Mouse (Mus musculus) heart, adult 2 months (tissue): ENCODE measurements around the gene Gm49369. TPM values are rescaled to one million over a fixed set of nuclear protein-coding genes. Genes with fewer than 3 reads are reported as not detected.

Experiments used
- DNase-seq, 2 experiments: peaks; one replicate each; pipeline ENCODE4 v3.0.0; 2021
- H3K27ac ChIP-seq: fragments of 200-600 bp; 2 replicates; pipeline ENCODE4 v1.8.1; 2022
- H3K27me3 ChIP-seq: fragments of 200-500 bp; 2 replicates; pipeline ENCODE4 v1.6.1; 2012; ENCODE audit warnings: mild to moderate bottlenecking, low read length, inconsistent platforms, mixed read lengths; ENCODE audit not compliant: control insufficient read depth, insufficient read depth
- H3K36me3 ChIP-seq: fragments of 200-500 bp; 2 replicates; pipeline ENCODE4 v1.6.1; 2012; ENCODE audit warnings: low read length, inconsistent platforms; ENCODE audit not compliant: control insufficient read depth, insufficient read depth
- H3K4me1 ChIP-seq: fragments of 200-500 bp; 2 replicates; pipeline ENCODE4 v1.6.1; 2011; ENCODE audit warnings: low read length; ENCODE audit not compliant: control insufficient read depth, insufficient read depth
- H3K4me3 ChIP-seq: fragments of 200-600 bp; 2 replicates; pipeline ENCODE4 v1.8.1; 2022
- H3K79me2 ChIP-seq: fragments of 200-500 bp; replicated peaks from 2 replicates; pipeline ENCODE4 v1.6.1; 2012; ENCODE audit warnings: mild to moderate bottlenecking, inconsistent platforms, low read length, moderate library complexity, mixed read lengths; ENCODE audit not compliant: control insufficient read depth, insufficient read depth
- H3K9ac ChIP-seq: fragments of 200-500 bp; 2 replicates; pipeline ENCODE4 v1.6.1; 2012; ENCODE audit warnings: low read depth, mild to moderate bottlenecking, control low read depth, inconsistent platforms, low read length, mixed read lengths
- CTCF ChIP-seq: fragments of 200-600 bp; IDR thresholded peaks from 2 replicates; pipeline ENCODE4 v1.8.1; 2022; ENCODE audit warnings: antibody characterized with exemption, mild to moderate bottlenecking, moderate library complexity
- EP300 ChIP-seq: fragments of 200-500 bp; IDR thresholded peaks from 2 replicates; pipeline ENCODE4 v1.6.1; 2011; ENCODE audit warnings: low read depth, low read length, control low read depth; ENCODE audit not compliant: insufficient read depth
- POLR2A ChIP-seq: fragments of 200-500 bp; IDR thresholded peaks from 2 replicates; pipeline ENCODE4 v1.6.1; 2011; ENCODE audit warnings: mild to moderate bottlenecking, low read depth, low read length, control low read depth; ENCODE audit not compliant: insufficient read depth
- WGBS: fragments of 180-500 bp; shearing (Covaris S2); methylation state at CpG from one replicate; pipeline ENCODE4 v1.1.7; 2018; 5-methylcytosine and 5-hydroxymethylcytosine counted together
- intact Hi-C: fragments of 180-260 bp; cut with DNase I; formaldehyde crosslinking; loops from one replicate; pipeline ENCODE4 v1.15.1; 2025
- polyA plus RNA-seq: library from polyadenylated mRNA; depleted of rRNA; stranded (reverse); fragments of >200 nt; gene quantifications from 2 replicates; pipeline ENCODE4 v1.2.3, GENCODE M21; 2012
- total RNA-seq, 2 experiments: library from RNA; stranded (reverse); gene quantifications; 2 replicates each; pipeline ENCODE4 v1.2.3; 2021

Gene Gm49369
- total and polyA plus RNA-seq, 3 experiments, result 3.5 to 4.9 TPM; not detected in 1

GRCm38 (mm10) chr7:142373641-142374412 lies 8.6 kb downstream of the Gm49369 start, which contains the start of gene Ifitm10:
Gene Ifitm10, minus strand, starts transcription at chr7:142373753.
- Histone ChIP-seq H3K4me3 (no peak within 1 kb of the TSS), H3K27me3 (no peaks in the 10 kb centered on the region), H3K4me1 (peaks cover 11% of the 10 kb centered on the region), H3K27ac (peak within 1 kb of the TSS; percentile 60), H3K79me2 (no peaks in the 10 kb centered on the region), H3K9ac (peak within 1 kb of the TSS; percentile 74; the same call in 1 of the 2 replicates), H3K36me3 (peaks cover 2% of the 10 kb centered on the region; the same call in 1 of the 2 replicates)
- TF ChIP-seq EP300 (no peak), POLR2A (no peak), CTCF (no peak)
- intact Hi-C loops, result loop anchor here (2.0 kb wide), 2 partner anchors 17 to 39 kb away; no protein-coding TSS in a partner anchor
- 71% methylated on average over 8 of the region's 8 CpGs for WGBS
- DNase-seq, result peak in 1 of 2 experiments; percentile 33

- H3K4me1 ChIP-seq, result peaks cover 11% of the 10 kb centered on the region
- H3K27me3 ChIP-seq, result no peaks in the 10 kb centered on the region
- H3K36me3 ChIP-seq, result peaks cover 2% of the 10 kb centered on the region; the same call in 1 of the 2 replicates
- no peak overlapping the region for H3K27ac ChIP-seq
- WGBS, result 93% methylated on average over 5 of the region's 5 CpGs
- no peak for TF ChIP-seq CTCF
- DNase-seq, result no peak
- no peak overlapping the region for H3K4me3 ChIP-seq
- no peak overlapping the region for H3K9ac ChIP-seq
- no peaks in the 10 kb centered on the region for H3K79me2 ChIP-seq
- intact Hi-C loops, result loop anchor here (2.0 kb wide), 2 partner anchors 18 to 38 kb away; no protein-coding TSS in a partner anchor
Observed at GRCm38 (mm10) chr7:142373039-142373438, 9.4 kb downstream of the Gm49369 start.

- peak overlapping the region; percentile 74 for H3K9ac ChIP-seq
- peaks cover 11% of the 10 kb centered on the region for H3K4me1 ChIP-seq
Observed at GRCm38 (mm10) chr7:142371768-142372661, 10.5 kb downstream of the Gm49369 start.

GRCm38 (mm10) chr7:142371398-142371767 lies 11.1 kb downstream of the Gm49369 start:
- H3K27ac ChIP-seq, result peak overlapping the region; percentile 54; the same call in 1 of the 2 replicates
- intact Hi-C loops, result no loop called here
- peak overlapping the region; percentile 74 for H3K9ac ChIP-seq
- H3K27me3 ChIP-seq, result no peaks in the 10 kb centered on the region
- H3K4me3 ChIP-seq, result peak overlapping the region; percentile 56
- TF ChIP-seq CTCF, result no peak
- TF ChIP-seq EP300, result no peak
- TF ChIP-seq POLR2A, result no peak
- peaks cover 11% of the 10 kb centered on the region for H3K4me1 ChIP-seq
- H3K36me3 ChIP-seq, result peaks cover 2% of the 10 kb centered on the region; the same call in 1 of the 2 replicates
- WGBS, result 40% methylated on average over 11 of the region's 11 CpGs
- no peak for DNase-seq
- no peaks in the 10 kb centered on the region for H3K79me2 ChIP-seq

More at GRCm38 (mm10) chr7:142371768-142372661, 10.5 kb downstream of the Gm49369 start:
- DNase-seq, result peak; percentile 65
- 2% methylated on average over 64 of the region's 64 CpGs for WGBS
- TF ChIP-seq EP300, result 0 out of 2 replicates have a peak, but pooled peaks have one; percentile 14
- no peak for TF ChIP-seq CTCF
- no peak for TF ChIP-seq POLR2A
- no peaks in the 10 kb centered on the region for H3K27me3 ChIP-seq
- intact Hi-C loops, result loop anchor here (2.0 kb wide), 2 partner anchors 19 to 37 kb away; no protein-coding TSS in a partner anchor
- H3K4me3 ChIP-seq, result peak overlapping the region; percentile 56
- peak overlapping the region; percentile 54 for H3K27ac ChIP-seq
- H3K36me3 ChIP-seq, result peaks cover 2% of the 10 kb centered on the region; the same call in 1 of the 2 replicates
- no peaks in the 10 kb centered on the region for H3K79me2 ChIP-seq

GRCm38 (mm10) chr7:142370937-142371336 lies 11.5 kb downstream of the Gm49369 start:
- Histone ChIP-seq H3K9ac (no peak overlapping the region), H3K4me3 (peak overlapping the region; percentile 5; the same call in 1 of the 2 replicates), H3K27ac (no peak overlapping the region), H3K79me2 (no peaks in the 10 kb centered on the region), H3K4me1 (peaks cover 11% of the 10 kb centered on the region), H3K27me3 (no peaks in the 10 kb centered on the region), H3K36me3 (peaks cover under 1% of the 10 kb centered on the region; the same call in 1 of the 2 replicates)
- WGBS, result 88% methylated on average over 18 of the region's 18 CpGs
- TF ChIP-seq CTCF, result no peak
- TF ChIP-seq EP300, result no peak
- no peak for TF ChIP-seq POLR2A
- intact Hi-C loops, result no loop called here
- DNase-seq, result no peak
